Mouse (Mus musculus) ES-CJ7 (cell line): ENCODE data around the gene Gm5150.
"Not testable (repeated sequence)": the region's sequence is repeated elsewhere in the genome, so short reads cannot be mapped to it uniquely, and the experiment has no call there.

Experiments
- DNase-seq: peaks from one replicate; pipeline ENCODE4 v3.0.0; 2011; ENCODE audit warnings: low read depth, low spot score

The Gm5150 gene

DNA sequence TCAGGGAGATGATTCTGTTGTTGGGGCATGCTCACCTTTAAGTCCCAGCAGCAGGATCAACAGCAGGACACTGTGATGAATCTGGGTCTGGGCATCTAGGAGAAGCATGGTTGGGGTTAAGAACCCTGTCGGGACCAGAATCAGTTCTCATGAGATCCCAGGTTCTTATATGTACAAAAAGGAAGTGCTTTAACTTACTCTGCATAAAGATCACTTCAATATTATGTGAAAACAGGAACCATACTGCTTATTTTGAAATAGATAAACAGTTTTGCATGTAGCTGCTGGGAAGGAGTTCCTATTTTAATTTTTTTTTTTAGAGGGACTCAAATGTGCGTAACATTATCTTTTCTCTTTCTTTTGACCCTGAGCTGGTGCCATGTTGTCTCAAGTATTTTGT lies at the start of gene Gm5150:
Gm5150 (minus strand) TSS at position 223 of the 400 bp plus-strand sequence.
- no peak for DNase-seq

DNA sequence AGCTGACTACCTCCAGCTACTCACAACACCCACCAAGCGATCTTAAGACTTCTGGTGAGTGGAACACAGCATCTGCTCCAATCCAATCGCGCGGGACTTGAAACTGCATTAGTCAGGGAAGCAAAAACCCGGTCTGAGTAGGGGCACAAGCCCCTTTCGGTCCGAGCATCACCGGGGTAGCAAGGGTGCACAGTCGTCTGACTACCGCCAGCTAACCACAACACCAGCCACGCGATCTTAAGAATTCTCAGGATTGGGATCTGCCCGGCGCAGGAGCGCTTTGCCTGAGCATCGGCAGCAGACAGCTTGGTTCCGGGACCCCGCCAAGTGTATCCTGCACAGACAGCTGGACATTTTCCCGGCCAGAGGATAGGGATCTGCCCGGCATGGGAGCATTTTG lies 45.5 kb upstream of the Gm5150 start:
- DNase-seq = peak; percentile 56

DNA sequence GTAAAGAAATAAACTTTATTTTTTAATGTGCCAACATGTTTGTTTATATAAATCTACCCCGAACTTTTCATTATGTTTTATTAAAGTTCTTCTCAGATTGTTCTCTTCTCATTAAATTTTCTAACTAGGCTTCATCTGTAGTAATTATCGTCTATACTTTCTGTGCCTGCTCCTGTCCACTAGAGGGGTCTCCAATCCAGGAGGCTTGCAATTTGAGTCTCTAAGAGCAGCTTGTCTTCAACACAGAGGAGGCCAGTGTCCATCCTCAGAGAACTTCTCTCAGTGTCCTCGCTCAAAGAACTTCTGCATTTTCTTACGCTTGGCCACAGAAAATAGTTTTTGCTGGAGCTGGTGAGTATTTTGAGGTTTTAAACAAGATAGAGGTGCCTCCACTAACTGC lies 41.1 kb upstream of the Gm5150 start:
- no peak for DNase-seq

DNA sequence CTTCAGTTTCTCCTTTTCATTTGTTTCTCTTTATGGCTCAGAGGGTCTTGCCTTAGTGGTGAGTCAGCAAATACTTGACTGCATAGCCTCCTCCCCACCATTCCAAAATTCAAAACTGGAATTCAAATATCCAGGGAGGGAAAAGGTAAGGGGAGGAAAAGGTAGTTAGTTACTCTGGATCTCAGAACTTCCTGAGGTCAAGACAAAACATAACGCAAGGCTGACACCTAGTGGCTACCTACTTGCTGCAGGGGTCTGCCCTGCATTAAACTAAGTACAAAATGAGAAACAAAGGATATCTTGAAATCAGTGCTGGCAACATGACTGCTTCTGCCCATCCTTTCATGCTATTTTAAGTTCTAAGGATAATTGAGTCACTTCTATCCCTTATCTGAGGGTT lies 37.1 kb upstream of the Gm5150 start:
- peak; percentile 56 for DNase-seq

DNA sequence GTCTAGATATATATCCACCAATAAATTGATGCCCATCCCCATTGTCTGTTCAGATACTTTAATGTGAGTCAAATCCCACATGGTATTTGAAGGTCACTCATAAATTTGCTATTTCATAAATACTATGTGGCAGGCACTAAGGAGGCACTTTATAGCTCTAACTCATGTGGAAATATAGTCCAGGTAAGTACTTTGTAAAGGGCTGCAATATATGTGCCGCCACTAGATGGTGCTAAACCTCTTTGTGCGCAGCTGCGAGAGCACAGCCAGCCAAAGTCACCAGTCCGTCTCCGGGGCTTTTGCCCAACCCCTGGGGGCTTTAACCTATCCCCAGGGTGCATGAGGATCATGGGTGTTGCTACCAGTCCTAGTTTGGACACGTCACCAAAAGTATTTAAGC lies 18.8 kb upstream of the Gm5150 start:
- not testable (repeated sequence) for DNase-seq

DNA sequence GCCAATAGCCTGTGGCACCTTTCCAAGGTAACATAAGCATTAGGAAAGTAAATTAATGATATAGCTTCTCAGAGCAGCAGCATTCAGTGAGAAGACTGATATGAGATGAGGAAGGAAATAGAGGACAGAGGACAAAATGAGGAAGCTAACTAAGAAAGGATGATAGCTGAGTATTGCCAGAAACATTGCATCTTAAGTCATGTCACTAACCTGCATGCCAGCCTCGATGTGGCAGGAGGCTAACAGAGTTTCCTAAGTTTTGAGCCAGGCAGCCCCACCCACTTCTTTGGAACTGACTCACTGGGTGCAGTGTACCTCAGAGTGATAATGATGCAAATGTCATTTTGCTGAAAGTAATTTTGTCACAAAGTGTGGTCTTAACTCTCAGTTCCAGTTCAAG lies 16.0 kb upstream of the Gm5150 start:
- no peak for DNase-seq

DNA sequence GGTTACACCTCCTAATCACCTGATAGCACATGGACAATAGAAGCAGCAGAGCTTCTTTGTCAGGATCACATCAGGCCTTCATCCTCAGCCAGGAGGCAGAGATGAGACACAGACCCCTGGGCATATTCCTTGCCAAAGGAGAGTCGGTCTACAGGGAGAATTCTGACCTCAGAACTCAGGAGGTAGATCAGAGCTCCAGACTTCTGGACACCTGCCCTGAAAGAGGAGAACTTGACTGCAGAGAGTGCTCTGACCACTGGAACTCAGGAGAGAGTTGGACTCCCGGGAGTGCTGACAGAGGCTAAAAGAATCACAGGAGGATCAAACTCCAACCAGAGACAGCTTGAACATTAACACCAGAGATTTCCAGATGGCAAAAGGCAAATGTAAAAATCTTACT lies 8.2 kb upstream of the Gm5150 start:
- DNase-seq = not testable (repeated sequence)

DNA sequence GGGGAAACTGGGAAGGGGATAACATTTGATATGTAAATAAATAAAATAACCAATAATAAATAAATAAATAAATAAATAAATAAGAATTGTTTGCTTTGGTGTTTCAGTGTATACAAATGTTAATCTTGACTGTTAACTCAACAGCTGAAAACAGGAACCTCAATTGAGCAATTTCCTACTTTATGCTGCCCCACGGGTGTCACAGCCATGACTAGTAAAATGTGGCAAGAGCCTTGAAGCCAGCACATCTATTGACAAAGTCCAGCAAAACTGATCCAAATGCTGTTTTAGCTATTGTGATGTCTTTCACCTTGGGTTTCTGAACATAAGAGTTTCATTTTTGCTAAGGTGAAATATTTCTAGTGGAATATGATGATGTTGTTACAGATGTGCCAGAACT lies 1.6 kb upstream of the Gm5150 start:
- DNase-seq = no peak

DNA sequence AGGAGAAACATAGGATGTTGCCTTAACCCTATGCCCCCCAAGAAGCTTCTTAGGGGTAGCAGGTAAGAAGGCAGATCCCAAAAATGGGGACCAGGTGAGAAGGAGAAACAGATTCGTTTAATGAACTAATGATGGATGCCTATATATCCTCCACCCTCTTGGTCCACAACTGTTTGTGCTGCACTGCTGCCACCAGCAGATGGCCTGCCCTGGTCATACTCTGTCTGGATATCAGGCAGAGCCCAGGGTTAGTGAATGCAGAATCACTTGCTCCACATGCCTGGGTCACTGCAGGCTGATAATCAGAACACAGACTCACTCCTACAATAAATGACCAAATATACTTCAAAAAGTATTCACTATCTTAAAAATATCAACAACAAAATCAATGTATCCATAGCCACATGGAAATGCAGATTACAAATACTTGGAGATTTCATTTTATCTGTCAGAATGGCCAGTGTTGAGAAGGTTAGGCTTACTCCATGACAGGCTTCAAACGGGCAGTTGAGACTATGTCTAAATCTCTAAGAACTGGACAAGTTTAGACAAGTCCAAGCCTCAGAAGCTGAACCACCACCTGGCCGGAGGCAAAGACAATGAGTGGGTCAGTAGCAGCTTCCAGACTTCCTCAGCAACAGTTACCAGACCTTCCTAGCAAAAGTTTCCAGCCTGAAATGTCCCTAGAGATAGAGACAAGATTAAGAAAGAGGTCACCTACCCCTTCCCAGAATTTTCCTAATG lies 2.2 kb downstream of the Gm5150 start:
- no peak for DNase-seq

DNA sequence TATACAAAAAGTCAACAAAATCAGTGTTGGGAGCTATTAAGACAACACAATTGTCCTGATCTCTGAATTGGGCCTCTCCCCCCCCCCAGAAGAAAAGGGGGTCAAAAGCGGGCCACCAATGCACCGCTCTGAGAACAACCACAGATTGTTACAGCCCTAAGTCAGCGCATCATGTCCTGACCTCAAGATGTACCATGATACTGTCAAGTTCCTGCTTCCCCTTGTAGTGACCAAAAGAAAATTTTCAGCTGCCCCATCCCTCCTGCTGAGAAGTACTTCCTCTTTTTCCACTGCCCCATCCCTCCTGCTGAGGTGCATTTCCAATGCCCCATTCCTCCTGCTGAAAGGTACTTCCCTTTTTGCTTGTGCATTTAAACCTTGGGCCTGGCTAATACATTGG lies 6.8 kb downstream of the Gm5150 start:
- not testable (repeated sequence) for DNase-seq

DNA sequence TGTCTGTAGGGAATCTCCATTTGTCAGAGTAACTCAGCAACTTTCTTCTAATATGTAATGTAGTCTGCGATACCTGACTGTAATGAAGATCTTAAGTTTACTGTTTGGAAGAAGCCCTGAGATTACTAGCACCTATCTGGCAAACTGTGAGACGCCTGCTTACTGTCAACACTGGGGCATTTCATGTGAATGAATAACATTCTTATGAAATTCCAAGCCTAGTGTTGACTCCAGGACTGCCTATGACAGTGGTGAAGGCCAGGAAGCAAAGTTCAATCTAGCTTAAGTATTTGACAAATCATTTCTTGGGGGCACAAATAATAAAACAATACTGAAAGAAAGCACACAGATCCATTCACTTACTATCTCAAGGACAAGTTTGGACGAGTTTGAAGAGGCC lies 24.0 kb downstream of the Gm5150 start:
- no peak for DNase-seq

DNA sequence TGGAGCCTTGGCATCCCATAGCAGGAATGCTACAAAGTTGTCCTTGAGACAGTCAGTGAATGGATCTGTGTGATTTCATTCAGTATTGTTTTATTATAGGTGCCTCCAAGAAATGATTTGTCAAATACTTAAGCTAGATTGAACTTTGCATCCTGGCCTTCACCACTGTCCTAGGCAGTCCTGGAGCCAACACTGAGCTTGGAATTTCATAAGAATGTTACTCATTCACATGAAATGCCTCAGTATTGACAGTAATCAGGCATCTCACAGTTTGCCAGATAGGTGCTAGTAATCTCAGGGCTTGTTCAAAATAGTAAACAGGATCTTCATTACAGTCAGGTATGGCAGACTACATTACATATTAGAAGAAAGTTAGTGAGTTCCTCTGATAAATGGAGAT lies 49.3 kb downstream of the Gm5150 start:
- no peak for DNase-seq
